Comparison of ENCODE assay signal across 27 mouse cellular contexts in the genomic region with DNA sequence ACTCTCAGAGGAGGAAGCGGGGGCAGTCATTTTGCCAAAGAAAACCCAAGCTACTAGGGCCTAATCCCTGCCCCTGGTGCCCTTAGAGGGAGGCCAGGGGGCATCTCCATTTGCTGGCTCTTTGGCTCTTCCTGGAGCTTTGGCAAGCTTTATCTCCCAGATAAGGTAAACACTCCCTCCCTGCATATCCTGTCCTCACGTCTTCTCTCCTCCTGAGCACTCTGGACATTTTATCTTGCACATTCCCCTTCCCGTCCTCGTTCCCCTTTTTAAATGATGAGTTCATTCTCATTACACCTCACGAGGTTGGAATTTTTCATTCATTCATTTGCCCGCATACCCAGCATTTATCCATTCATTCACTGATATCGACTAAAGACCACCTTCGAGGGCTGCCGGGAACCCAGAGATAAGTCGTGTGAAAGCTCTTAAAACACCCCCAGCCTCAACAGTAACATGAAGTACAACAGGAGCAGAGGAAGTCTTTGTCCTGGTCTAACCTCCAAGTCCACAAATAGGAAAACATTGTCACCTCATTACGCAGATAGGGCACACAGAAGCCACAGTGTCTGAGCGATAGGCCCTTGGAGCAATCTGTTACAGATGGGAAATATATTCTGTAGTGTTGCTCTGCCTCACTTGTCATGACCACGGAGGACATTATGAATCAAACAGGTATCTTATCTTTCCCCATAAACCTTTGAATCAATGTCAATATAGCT. TPM values are rescaled to one million over a fixed set of nuclear protein-coding genes. Genes with fewer than 3 reads are reported as not detected.
DNase-seq lines count a peak whose midpoint lies in the region; ATAC-seq and TF ChIP-seq lines count a peak whose summit lies in the region.
"Had no signal": no experiment of that assay in that cellular context is flagged by ENCODE, and none has a peak within 500 bp of the region (broad histone marks: within the 10 kb centered on the region; RNA-seq: fewer than 3 reads in every experiment).

No protein-coding gene starts in this region.

- H3K4me2 ChIP-seq in heart, embryonic 15.5 days, result no peak overlapping the region
- peak overlapping the region; percentile 13; the same call in 1 of the 2 replicates for H3K4me2 ChIP-seq in liver, embryonic 14.5 days (ENCODE audit: low read depth)
- H3K4me2 ChIP-seq: limb, embryonic 12.5 days; neural tube, embryonic 13.5 days had no signal

- H3K9me3 ChIP-seq in heart, embryonic 15.5 days (replicated peaks), result no peaks in the 10 kb centered on the region
- H3K9me3 ChIP-seq in liver, embryonic 14.5 days (ENCODE audit: control insufficient read depth, low read length), result no peaks in the 10 kb centered on the region
- H3K9me3 ChIP-seq: G1E; hindbrain, embryonic 10.5 days; limb, embryonic 12.5 days; neural tube, embryonic 13.5 days had no signal

- no peak for DNase-seq in heart, adult 9 months (ENCODE audit: low spot score in 2 of 2)
- no peak for DNase-seq in testis, postnatal 10 days (ENCODE audit: low spot score)
- no peak for DNase-seq in liver, embryonic 14.5 days (ENCODE audit: low read depth in 3 of 3, low spot score in 3 of 3)
- DNase-seq in cerebellum, adult 9-10 months, result no peak
- DNase-seq in spleen, postnatal 4 days (ENCODE audit: low spot score in 2 of 2), result no peak
- DNase-seq: adrenal gland, adult 8-10 months; B cell, adult 2 months; cerebellum, adult 2 months; cerebellum, postnatal 36 days; gastrocnemius, adult 2 months; kidney, postnatal 25 days; lung, postnatal 14 days; thymus, adult 18-20 months; thymus, postnatal 4 days had no signal

- no peak overlapping the region for H3K9ac ChIP-seq in heart, embryonic 15.5 days
- no peak overlapping the region for H3K9ac ChIP-seq in liver, embryonic 14.5 days (replicated peaks)
- H3K9ac ChIP-seq: limb, embryonic 12.5 days; neural tube, embryonic 13.5 days had no signal

- H3K27ac ChIP-seq in heart, embryonic 15.5 days, result no peak overlapping the region
- H3K27ac ChIP-seq in testis, adult 2 months (ENCODE audit: control insufficient read depth, insufficient read depth, low read depth, low read length), result 0 out of 2 replicates have a peak overlapping the region, but pooled peaks have one; percentile 14
- H3K27ac ChIP-seq in liver, embryonic 14.5 days, result no peak overlapping the region
- H3K27ac ChIP-seq: gastrocnemius, adult 2 months; hindbrain, embryonic 10.5 days; hindbrain, postnatal 0 days; layer of hippocampus, adult 2 months; limb, embryonic 12.5 days; neural tube, embryonic 13.5 days had no signal

- no peak for TF ChIP-seq EP300 in liver, embryonic 14.5 days (IDR thresholded peaks at IDR 0.05; ENCODE audit: low read depth)

- H3K4me1 ChIP-seq in heart, embryonic 15.5 days (replicated peaks), result peaks cover 9% of the 10 kb centered on the region
- no peaks in the 10 kb centered on the region; the same call in 1 of the 2 replicates for H3K4me1 ChIP-seq in testis, adult 2 months (ENCODE audit: control insufficient read depth, insufficient read depth, low read length)
- peaks cover 10 to 13% of the 10 kb centered on the region in 2 experiments for H3K4me1 ChIP-seq in liver, embryonic 14.5 days (replicated peaks; ENCODE audit: control insufficient read depth in 2 of 2, insufficient read depth in 2 of 2, low read length in 1 of 2)

- no peaks in the 10 kb centered on the region for H3K36me3 ChIP-seq in heart, embryonic 15.5 days
- H3K36me3 ChIP-seq in testis, adult 2 months (ENCODE audit: control insufficient read depth, insufficient read depth, low read length), result no peaks in the 10 kb centered on the region
- H3K36me3 ChIP-seq in liver, embryonic 14.5 days (replicated peaks; ENCODE audit: control insufficient read depth, insufficient read depth, low read depth), result no peaks in the 10 kb centered on the region
- H3K36me3 ChIP-seq: G1E; hindbrain, embryonic 10.5 days; limb, embryonic 12.5 days; neural tube, embryonic 13.5 days had no signal

- 21% methylated on average over 13 of the region's 13 CpGs for WGBS in heart, embryonic 15.5 days
- WGBS in liver, embryonic 14.5 days (ENCODE audit: insufficient replicate concordance), result 15% methylated on average over 13 of the region's 13 CpGs

- no peak overlapping the region for H3K4me3 ChIP-seq in heart, embryonic 15.5 days
- no peak overlapping the region for H3K4me3 ChIP-seq in testis, adult 2 months (ENCODE audit: control insufficient read depth, low read depth, low read length)
- H3K4me3 ChIP-seq in liver, embryonic 14.5 days (ENCODE audit: insufficient read depth in 1 of 2, low read depth in 2 of 2, low read length in 2 of 2), result no peak overlapping the region
- H3K4me3 ChIP-seq: gastrocnemius, adult 2 months; hindbrain, embryonic 10.5 days; layer of hippocampus, adult 2 months; limb, embryonic 12.5 days; myocyte; neural tube, embryonic 13.5 days had no signal

- TF ChIP-seq POLR2A in testis, adult 2 months (IDR thresholded peaks at IDR 0.05; ENCODE audit: control insufficient read depth, low read depth, low read length), result no peak

- peaks cover 27% of the 10 kb centered on the region for H3K27me3 ChIP-seq in heart, embryonic 15.5 days
- H3K27me3 ChIP-seq in testis, adult 2 months (ENCODE audit: control insufficient read depth, insufficient read depth, low read length), result no peaks in the 10 kb centered on the region
- no peaks in the 10 kb centered on the region for H3K27me3 ChIP-seq in liver, embryonic 14.5 days (ENCODE audit: control insufficient read depth, insufficient read depth, low read length)
- H3K27me3 ChIP-seq: neural tube, embryonic 13.5 days had no signal

- ATAC-seq in heart, embryonic 15.5 days (replicated peaks; ENCODE audit: insufficient number of reproducible peaks, insufficient read depth, low FRiP score, low read depth), result 0 out of 2 replicates have a peak, but pooled peaks have one; percentile 10
- no peak for ATAC-seq in liver, embryonic 14.5 days (ENCODE audit: insufficient read depth)
- ATAC-seq: activated CD4-positive, CD25-positive, alpha-beta regulatory T cell, adult 4 months; forebrain, embryonic 14.5 days; intestine, embryonic 16.5 days; midbrain, embryonic 16.5 days had no signal

- no peak for TF ChIP-seq CTCF in testis, adult 2 months (IDR thresholded peaks at IDR 0.05; ENCODE audit: control insufficient read depth, insufficient read depth, insufficient replicate concordance, low read depth, low read length)
- TF ChIP-seq CTCF in liver, embryonic 14.5 days (IDR thresholded peaks at IDR 0.05; ENCODE audit: low read depth), result no peak

RNA-seq across cellular contexts. Expression of a gene that starts 54.0 kb away (rescaled TPM):
- 0.48 and 1.6 TPM in 2 replicates for polyA plus RNA-seq in heart, embryonic 15.5 days (2015; fragmentation: Nextera tagmentation; extraction: Ambion mirVana)
- polyA plus RNA-seq in testis, adult 2 months (2012; rRNA removed), result 87.5 and 89.2 TPM in 2 replicates
- polyA plus RNA-seq in liver, embryonic 14.5 days (2012; rRNA removed), result 4.3 and 4.9 TPM in 2 replicates
- polyA plus RNA-seq in liver, embryonic 14.5 days (2014; fragmentation: Nextera tagmentation; extraction: Ambion mirVana), result 1.8 and 2.0 TPM in 2 replicates

Comparison
In these comparisons a context has a peak if more than half of its experiments do, and no peak if none do; other contexts are left out.
1. RNA of a gene that starts 54.0 kb away (polyA plus RNA-seq): 87.5 to 89.2 TPM in testis, adult 2 months; 1.8 to 4.9 TPM in liver, embryonic 14.5 days and 0.48 to 1.6 TPM in heart, embryonic 15.5 days; every median in the first group is over 10 times any median in the second.